Mouse (Mus musculus): Measurements from ENCODE around the gene Tbx6. TPM values are rescaled to one million over a fixed set of nuclear protein-coding genes. Genes with fewer than 3 reads are reported as not detected.

Gene Tbx6
- polyA plus RNA-seq, 1 experiment from 2014 or later: 0.47 TPM

GRCm38 (mm10) chr7:126746798-126747197 is 34.5 kb upstream of the Tbx6 start:
- ATAC-seq (replicated peaks; ENCODE audit: low FRiP score, low TSS enrichment, low read depth) (peak; percentile 63; the same call in 1 of the 2 replicates), DNase-seq (ENCODE audit: low spot score) (peak; percentile 58)
- H3K27ac ChIP-seq (ENCODE audit: low read depth): peak overlapping the region; percentile 10; the same call in 1 of the 2 replicates
- no peaks in the 10 kb centered on the region for H3K27me3 ChIP-seq (replicated peaks; ENCODE audit: control insufficient read depth, insufficient read depth, low read length)
- H3K9me3 ChIP-seq (ENCODE audit: control insufficient read depth, low read length): no peaks in the 10 kb centered on the region
- no peaks in the 10 kb centered on the region for H3K4me1 ChIP-seq (replicated peaks; ENCODE audit: control insufficient read depth, insufficient read depth, low read length)
- no peak overlapping the region for H3K4me2 ChIP-seq (ENCODE audit: low read length)
- H3K4me3 ChIP-seq (ENCODE audit: low read depth, low read length): no peak overlapping the region
- WGBS: 33% methylated on average over 6 of the region's 6 CpGs
- no peak overlapping the region for H3K9ac ChIP-seq (ENCODE audit: low read length)
- H3K36me3 ChIP-seq (ENCODE audit: control insufficient read depth, insufficient read depth, low read length): no peaks in the 10 kb centered on the region

GRCm38 (mm10) chr7:126748824-126749223 is 32.5 kb upstream of the Tbx6 start:
- no peak for ATAC-seq (replicated peaks; ENCODE audit: low FRiP score, low TSS enrichment, low read depth)
- H3K4me3 ChIP-seq (ENCODE audit: low read depth, low read length): no peak overlapping the region
- 67% methylated on average over 7 of the region's 7 CpGs for WGBS
- no peak overlapping the region for H3K9ac ChIP-seq (ENCODE audit: low read length)
- no peaks in the 10 kb centered on the region for H3K9me3 ChIP-seq (ENCODE audit: control insufficient read depth, low read length)
- peak overlapping the region; percentile 33; the same call in 1 of the 2 replicates for H3K27ac ChIP-seq (ENCODE audit: low read depth)
- no peak for DNase-seq (ENCODE audit: low spot score)
- no peaks in the 10 kb centered on the region for H3K27me3 ChIP-seq (replicated peaks; ENCODE audit: control insufficient read depth, insufficient read depth, low read length)
- H3K4me2 ChIP-seq (ENCODE audit: low read length): no peak overlapping the region
- H3K4me1 ChIP-seq (replicated peaks; ENCODE audit: control insufficient read depth, insufficient read depth, low read length): no peaks in the 10 kb centered on the region
- no peaks in the 10 kb centered on the region for H3K36me3 ChIP-seq (ENCODE audit: control insufficient read depth, insufficient read depth, low read length)

- Histone ChIP-seq H3K9ac (ENCODE audit: low read length) (no peak overlapping the region), H3K4me2 (ENCODE audit: low read length) (no peak overlapping the region), H3K9me3 (ENCODE audit: control insufficient read depth, low read length) (no peaks in the 10 kb centered on the region), H3K4me1 (replicated peaks; ENCODE audit: control insufficient read depth, insufficient read depth, low read length) (0 out of 2 replicates have a peak, but pooled peaks cover 2% of the 10 kb centered on the region), H3K27me3 (replicated peaks; ENCODE audit: control insufficient read depth, insufficient read depth, low read length) (no peaks in the 10 kb centered on the region), H3K27ac (ENCODE audit: low read depth) (no peak overlapping the region), H3K4me3 (ENCODE audit: low read depth, low read length) (no peak overlapping the region), H3K36me3 (ENCODE audit: control insufficient read depth, insufficient read depth, low read length) (no peaks in the 10 kb centered on the region)
- no peak for ATAC-seq (replicated peaks; ENCODE audit: low FRiP score, low TSS enrichment, low read depth)
- 94% methylated on average over 17 of the region's 17 CpGs for WGBS
- no peak for DNase-seq (ENCODE audit: low spot score)
Measured at GRCm38 (mm10) chr7:126749582-126750343, 31.5 kb upstream of the Tbx6 start.

- Histone ChIP-seq H3K4me2 (ENCODE audit: low read length) (peak overlapping the region; percentile 30; the same call in 1 of the 2 replicates), H3K27ac (ENCODE audit: low read depth) (peak overlapping the region; percentile 60)
- under 1% methylated on average over 9 of the region's 9 CpGs for WGBS
Measured at GRCm38 (mm10) chr7:126754866-126755265, 26.4 kb upstream of the Tbx6 start.

GRCm38 (mm10) chr7:126758539-126758938 is 22.7 kb upstream of the Tbx6 start:
- ATAC-seq (replicated peaks; ENCODE audit: low FRiP score, low TSS enrichment, low read depth): no peak
- H3K4me3 ChIP-seq (ENCODE audit: low read depth, low read length): no peak overlapping the region
- H3K27ac ChIP-seq (ENCODE audit: low read depth): no peak overlapping the region
- H3K4me2 ChIP-seq (ENCODE audit: low read length): no peak overlapping the region
- H3K36me3 ChIP-seq (ENCODE audit: control insufficient read depth, insufficient read depth, low read length): peaks cover 15% of the 10 kb centered on the region
- peaks cover 31% of the 10 kb centered on the region for H3K4me1 ChIP-seq (replicated peaks; ENCODE audit: control insufficient read depth, insufficient read depth, low read length)
- WGBS: 77% methylated on average over 7 of the region's 7 CpGs
- H3K9me3 ChIP-seq (ENCODE audit: control insufficient read depth, low read length): no peaks in the 10 kb centered on the region
- no peak for DNase-seq (ENCODE audit: low spot score)
- no peaks in the 10 kb centered on the region for H3K27me3 ChIP-seq (replicated peaks; ENCODE audit: control insufficient read depth, insufficient read depth, low read length)
- no peak overlapping the region for H3K9ac ChIP-seq (ENCODE audit: low read length)

More at GRCm38 (mm10) chr7:126754866-126755265, 26.4 kb upstream of the Tbx6 start:
- H3K4me1 ChIP-seq (replicated peaks; ENCODE audit: control insufficient read depth, insufficient read depth, low read length): 0 out of 2 replicates have a peak, but pooled peaks cover 7% of the 10 kb centered on the region
- H3K9ac ChIP-seq (ENCODE audit: low read length): no peak overlapping the region
- ATAC-seq (replicated peaks; ENCODE audit: low FRiP score, low TSS enrichment, low read depth) (peak; percentile 53), DNase-seq (ENCODE audit: low spot score) (peak; percentile 90)
- no peaks in the 10 kb centered on the region for H3K27me3 ChIP-seq (replicated peaks; ENCODE audit: control insufficient read depth, insufficient read depth, low read length)
- H3K36me3 ChIP-seq (ENCODE audit: control insufficient read depth, insufficient read depth, low read length): no peaks in the 10 kb centered on the region
- no peak overlapping the region for H3K4me3 ChIP-seq (ENCODE audit: low read depth, low read length)
- H3K9me3 ChIP-seq (ENCODE audit: control insufficient read depth, low read length): no peaks in the 10 kb centered on the region

GRCm38 (mm10) chr7:126759050-126759671 is 22.1 kb upstream of the Tbx6 start, which contains the start of gene Mapk3:
Mapk3 (plus strand) TSS chr7:126759601.
- Histone ChIP-seq H3K27me3 (replicated peaks; ENCODE audit: control insufficient read depth, insufficient read depth, low read length) (no peaks in the 10 kb centered on the region), H3K27ac (ENCODE audit: low read depth) (peak within 1 kb of the TSS; percentile 96), H3K9me3 (ENCODE audit: control insufficient read depth, low read length) (no peaks in the 10 kb centered on the region), H3K4me2 (ENCODE audit: low read length) (peak within 1 kb of the TSS; percentile 94), H3K9ac (ENCODE audit: low read length) (peak within 1 kb of the TSS; percentile 84), H3K4me1 (replicated peaks; ENCODE audit: control insufficient read depth, insufficient read depth, low read length) (peaks cover 31% of the 10 kb centered on the region), H3K4me3 (ENCODE audit: low read depth, low read length) (peak within 1 kb of the TSS; percentile 80), H3K36me3 (ENCODE audit: control insufficient read depth, insufficient read depth, low read length) (peaks cover 22% of the 10 kb centered on the region)
- DNase-seq (ENCODE audit: low spot score): peak; percentile 92
- ATAC-seq (replicated peaks; ENCODE audit: low FRiP score, low TSS enrichment, low read depth): peak; percentile 67
- 2% methylated on average over 10 of the region's 38 CpGs for WGBS

- Histone ChIP-seq H3K4me3 (ENCODE audit: low read depth, low read length) (peak overlapping the region; percentile 80), H3K4me1 (replicated peaks; ENCODE audit: control insufficient read depth, insufficient read depth, low read length) (peaks cover 28% of the 10 kb centered on the region), H3K9ac (ENCODE audit: low read length) (peak overlapping the region; percentile 84), H3K4me2 (ENCODE audit: low read length) (peak overlapping the region; percentile 94), H3K27me3 (replicated peaks; ENCODE audit: control insufficient read depth, insufficient read depth, low read length) (no peaks in the 10 kb centered on the region), H3K36me3 (ENCODE audit: control insufficient read depth, insufficient read depth, low read length) (peaks cover 28% of the 10 kb centered on the region), H3K9me3 (ENCODE audit: control insufficient read depth, low read length) (no peaks in the 10 kb centered on the region), H3K27ac (ENCODE audit: low read depth) (peak overlapping the region; percentile 96)
- DNase-seq (ENCODE audit: low spot score) (no peak), ATAC-seq (replicated peaks; ENCODE audit: low FRiP score, low TSS enrichment, low read depth) (peak; percentile 50)
- WGBS: under 1% methylated on average over 22 of the region's 24 CpGs
Measured at GRCm38 (mm10) chr7:126759672-126760390, 21.5 kb upstream of the Tbx6 start.

GRCm38 (mm10) chr7:126760391-126760802 is 20.9 kb upstream of the Tbx6 start:
- ATAC-seq (replicated peaks; ENCODE audit: low FRiP score, low TSS enrichment, low read depth) (peak; percentile 17; the same call in 1 of the 2 replicates), DNase-seq (ENCODE audit: low spot score) (peak; percentile 66)
- Histone ChIP-seq H3K4me1 (replicated peaks; ENCODE audit: control insufficient read depth, insufficient read depth, low read length) (peaks cover 24% of the 10 kb centered on the region), H3K4me3 (ENCODE audit: low read depth, low read length) (peak overlapping the region; percentile 80), H3K36me3 (ENCODE audit: control insufficient read depth, insufficient read depth, low read length) (peaks cover 34% of the 10 kb centered on the region), H3K27me3 (replicated peaks; ENCODE audit: control insufficient read depth, insufficient read depth, low read length) (no peaks in the 10 kb centered on the region), H3K4me2 (ENCODE audit: low read length) (peak overlapping the region; percentile 94), H3K9me3 (ENCODE audit: control insufficient read depth, low read length) (no peaks in the 10 kb centered on the region), H3K27ac (ENCODE audit: low read depth) (peak overlapping the region; percentile 96), H3K9ac (ENCODE audit: low read length) (peak overlapping the region; percentile 84)
- WGBS: 10% methylated on average over 3 of the region's 3 CpGs
